ENCODE assay signal across 12 mouse cellular contexts in the genomic region with DNA sequence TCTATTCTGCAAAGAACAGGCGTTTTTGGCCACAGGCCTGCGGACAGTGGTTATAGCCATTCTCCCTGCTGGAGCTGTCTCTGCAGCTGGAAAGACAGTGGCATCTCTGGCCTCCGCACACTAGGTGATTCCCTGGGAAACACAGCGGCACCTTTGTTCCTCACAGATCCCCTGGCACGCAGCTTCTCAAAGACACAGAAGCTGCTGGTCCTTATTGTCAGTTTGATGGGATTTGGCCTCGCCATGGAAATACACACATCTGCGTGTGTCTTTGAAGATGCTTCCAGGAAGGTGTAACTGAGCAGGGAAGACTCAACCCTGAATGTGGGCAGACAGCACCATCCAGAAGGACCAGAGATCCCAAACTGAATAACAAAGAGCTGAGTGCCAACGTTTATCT. TPM values are rescaled to one million over a fixed set of nuclear protein-coding genes. Genes with fewer than 3 reads are reported as not detected.
DNase-seq lines count a peak whose midpoint lies in the region; ATAC-seq and TF ChIP-seq lines count a peak whose summit lies in the region.
"Had no signal": no experiment of that assay in that cellular context is flagged by ENCODE, and none has a peak within 500 bp of the region (broad histone marks: within the 10 kb centered on the region; RNA-seq: fewer than 3 reads in every experiment).

No protein-coding gene starts in this region.

- TF ChIP-seq CTCF in heart, postnatal 0 days (IDR thresholded peaks at IDR 0.05; ENCODE audit: low read depth) = no peak
- no peak for TF ChIP-seq CTCF in midbrain, postnatal 0 days (IDR thresholded peaks at IDR 0.05)

- 86% methylated on average over 8 of the region's 8 CpGs for WGBS in heart, postnatal 0 days
- 90% methylated on average over 8 of the region's 8 CpGs for WGBS in lung, embryonic 16.5 days
- 77% methylated on average over 8 of the region's 8 CpGs for WGBS in forebrain, embryonic 16.5 days
- 65% methylated on average over 8 of the region's 8 CpGs for WGBS in midbrain, postnatal 0 days

- H3K27me3 ChIP-seq in heart, postnatal 0 days (ENCODE audit: control insufficient read depth, insufficient read depth, low read length) = no peaks in the 10 kb centered on the region
- no peaks in the 10 kb centered on the region for H3K27me3 ChIP-seq in lung, embryonic 16.5 days (ENCODE audit: control insufficient read depth, insufficient read depth, low read depth, low read length)
- no peaks in the 10 kb centered on the region for H3K27me3 ChIP-seq in forebrain, embryonic 16.5 days (replicated peaks; ENCODE audit: control insufficient read depth, insufficient read depth, low read length)
- no peaks in the 10 kb centered on the region for H3K27me3 ChIP-seq in midbrain, postnatal 0 days (ENCODE audit: insufficient read depth, low read length)

- peak overlapping the region; percentile 87 for H3K27ac ChIP-seq in heart, postnatal 0 days (ENCODE audit: low read depth)
- peak overlapping the region; percentile 67; the same call in 1 of the 2 replicates for H3K27ac ChIP-seq in lung, embryonic 16.5 days (ENCODE audit: low read length)
- H3K27ac ChIP-seq in forebrain, embryonic 16.5 days (ENCODE audit: low read length) = 0 out of 2 replicates have a peak overlapping the region, but pooled peaks have one; percentile 53
- 0 out of 2 replicates have a peak overlapping the region, but pooled peaks have one; percentile 49 for H3K27ac ChIP-seq in midbrain, postnatal 0 days (ENCODE audit: low read depth, low read length)

- H3K9me3 ChIP-seq in heart, postnatal 0 days (replicated peaks; ENCODE audit: control insufficient read depth, low read length) = no peaks in the 10 kb centered on the region
- no peaks in the 10 kb centered on the region for H3K9me3 ChIP-seq in lung, embryonic 16.5 days (ENCODE audit: control insufficient read depth, low read length)
- H3K9me3 ChIP-seq in forebrain, embryonic 16.5 days (ENCODE audit: control insufficient read depth, low read length) = no peaks in the 10 kb centered on the region
- H3K9me3 ChIP-seq in midbrain, postnatal 0 days (ENCODE audit: low read length) = no peaks in the 10 kb centered on the region

- no peaks in the 10 kb centered on the region; the same call in 1 of the 2 replicates for H3K36me3 ChIP-seq in heart, postnatal 0 days (replicated peaks; ENCODE audit: control insufficient read depth, insufficient read depth, low read length)
- H3K36me3 ChIP-seq in lung, embryonic 16.5 days (ENCODE audit: control insufficient read depth, insufficient read depth, low read length) = no peaks in the 10 kb centered on the region
- H3K36me3 ChIP-seq in forebrain, embryonic 16.5 days (ENCODE audit: control insufficient read depth, insufficient read depth) = no peaks in the 10 kb centered on the region
- H3K36me3 ChIP-seq in midbrain, postnatal 0 days (ENCODE audit: insufficient read depth, low read length) = no peaks in the 10 kb centered on the region

- no peak overlapping the region for H3K4me3 ChIP-seq in heart, postnatal 0 days (ENCODE audit: low read depth, low read length)
- H3K4me3 ChIP-seq in lung, embryonic 16.5 days (ENCODE audit: low read length) = no peak overlapping the region
- no peak overlapping the region for H3K4me3 ChIP-seq in forebrain, embryonic 16.5 days (replicated peaks; ENCODE audit: low read length)
- no peak overlapping the region for H3K4me3 ChIP-seq in midbrain, postnatal 0 days (ENCODE audit: low read depth, low read length)

- H3K4me2 ChIP-seq in heart, postnatal 0 days (ENCODE audit: low read depth, low read length) = no peak overlapping the region
- no peak overlapping the region for H3K4me2 ChIP-seq in lung, embryonic 16.5 days (ENCODE audit: low read depth, low read length)
- no peak overlapping the region for H3K4me2 ChIP-seq in forebrain, embryonic 16.5 days (ENCODE audit: low read length)
- H3K4me2 ChIP-seq in midbrain, postnatal 0 days (ENCODE audit: low read depth, low read length, poor library complexity, severe bottlenecking) = no peak overlapping the region

- no peak for ATAC-seq in heart, postnatal 0 days (ENCODE audit: insufficient read depth, low read depth)
- ATAC-seq in lung, embryonic 16.5 days (ENCODE audit: low read depth) = no peak
- ATAC-seq in forebrain, embryonic 16.5 days = no peak
- ATAC-seq in midbrain, postnatal 0 days (ENCODE audit: low FRiP score) = no peak
- ATAC-seq: inflammation-experienced regulatory T-cells, adult 6 months had no signal

- peaks cover 34% of the 10 kb centered on the region for H3K4me1 ChIP-seq in heart, postnatal 0 days (ENCODE audit: control insufficient read depth, insufficient read depth)
- peaks cover 23% of the 10 kb centered on the region for H3K4me1 ChIP-seq in lung, embryonic 16.5 days (replicated peaks; ENCODE audit: control insufficient read depth, insufficient read depth, low read length)
- no peaks in the 10 kb centered on the region for H3K4me1 ChIP-seq in forebrain, embryonic 16.5 days (replicated peaks; ENCODE audit: control insufficient read depth, insufficient read depth, low read length)
- H3K4me1 ChIP-seq in midbrain, postnatal 0 days (ENCODE audit: insufficient read depth, low read length) = peaks cover 9% of the 10 kb centered on the region; the same call in 1 of the 2 replicates

- no peak for DNase-seq in heart, postnatal 0 days (ENCODE audit: low spot score)
- no peak for DNase-seq in heart, adult 11 months
- DNase-seq in lung, postnatal 14 days = no peak
- DNase-seq in midbrain, postnatal 0 days (ENCODE audit: low spot score) = no peak
- DNase-seq in embryo, embryonic 10.5 days (ENCODE audit: low spot score) = no peak
- DNase-seq: adrenal gland, postnatal 25 days; cerebellum, adult 9-10 months; spleen, adult 18-20 months; thymus, postnatal 36 days had no signal

- no peak for TF ChIP-seq EP300 in heart, postnatal 0 days (IDR thresholded peaks at IDR 0.05; ENCODE audit: low read depth)

- H3K9ac ChIP-seq in heart, postnatal 0 days (replicated peaks; ENCODE audit: low read depth, low read length) = no peak overlapping the region
- H3K9ac ChIP-seq in lung, embryonic 16.5 days (ENCODE audit: low read length) = no peak overlapping the region
- H3K9ac ChIP-seq in forebrain, embryonic 16.5 days (replicated peaks; ENCODE audit: low read depth, low read length) = no peak overlapping the region
- no peak overlapping the region for H3K9ac ChIP-seq in midbrain, postnatal 0 days (replicated peaks; ENCODE audit: low read length, poor library complexity, severe bottlenecking)

RNA-seq across cellular contexts. Expression of a gene that starts 41.4 kb away (rescaled TPM):
- 105 and 114 TPM in 2 replicates for total RNA-seq in heart, postnatal 0 days (2014; rRNA removed; ENCODE audit: low replicate concordance)
- polyA plus RNA-seq in heart, postnatal 0 days (2015; fragmentation: Nextera tagmentation; extraction: Ambion mirVana) = 23.1 and 24.0 TPM in 2 replicates
- polyA plus RNA-seq in lung, embryonic 16.5 days (2015; fragmentation: Nextera tagmentation; extraction: Ambion mirVana) = 25.2 and 28.4 TPM in 2 replicates
- polyA plus RNA-seq in forebrain, embryonic 16.5 days (2015; fragmentation: Nextera tagmentation; extraction: Ambion mirVana) = 44.1 and 47.8 TPM in 2 replicates
- total RNA-seq in midbrain, postnatal 0 days (2014; rRNA removed) = 42.0 and 46.8 TPM in 2 replicates
- 25.5 and 26.0 TPM in 2 replicates for polyA plus RNA-seq in midbrain, postnatal 0 days (2015; fragmentation: Nextera tagmentation; extraction: Ambion mirVana)

RNA-seq across cellular contexts. Expression of a gene that starts 42.0 kb away (rescaled TPM):
- 148 and 152 TPM in 2 replicates for total RNA-seq in heart, postnatal 0 days (2014; rRNA removed; ENCODE audit: low replicate concordance)
- polyA plus RNA-seq in heart, postnatal 0 days (2015; fragmentation: Nextera tagmentation; extraction: Ambion mirVana) = 50.8 and 53.3 TPM in 2 replicates
- 84.3 and 94.6 TPM in 2 replicates for polyA plus RNA-seq in lung, embryonic 16.5 days (2015; fragmentation: Nextera tagmentation; extraction: Ambion mirVana)
- 102 and 113 TPM in 2 replicates for polyA plus RNA-seq in forebrain, embryonic 16.5 days (2015; fragmentation: Nextera tagmentation; extraction: Ambion mirVana)
- 202 and 216 TPM in 2 replicates for total RNA-seq in midbrain, postnatal 0 days (2014; rRNA removed)
- 99.6 and 103 TPM in 2 replicates for polyA plus RNA-seq in midbrain, postnatal 0 days (2015; fragmentation: Nextera tagmentation; extraction: Ambion mirVana)

RNA-seq across cellular contexts. Expression of a gene that starts 59.7 kb away (rescaled TPM):
- total RNA-seq in heart, postnatal 0 days (2014; rRNA removed; ENCODE audit: low replicate concordance) = 224 and 298 TPM in 2 replicates
- 206 and 223 TPM in 2 replicates for polyA plus RNA-seq in heart, postnatal 0 days (2015; fragmentation: Nextera tagmentation; extraction: Ambion mirVana)
- polyA plus RNA-seq in lung, embryonic 16.5 days (2015; fragmentation: Nextera tagmentation; extraction: Ambion mirVana) = 186 and 203 TPM in 2 replicates
- 129 and 146 TPM in 2 replicates for polyA plus RNA-seq in forebrain, embryonic 16.5 days (2015; fragmentation: Nextera tagmentation; extraction: Ambion mirVana)
- total RNA-seq in midbrain, postnatal 0 days (2014; rRNA removed) = 45.0 and 85.3 TPM in 2 replicates
- polyA plus RNA-seq in midbrain, postnatal 0 days (2015; fragmentation: Nextera tagmentation; extraction: Ambion mirVana) = 80.6 and 86.8 TPM in 2 replicates
